Mouse (Mus musculus) embryonic facial prominence, embryonic 11.5 days (tissue): Measurements from ENCODE around the gene Fstl4. TPM values are rescaled to one million over a fixed set of nuclear protein-coding genes. Genes with fewer than 3 reads are reported as not detected.

ENCODE experiments used
- ATAC-seq: fragments of 200-750 bp; cut with Nextera tagmentation; replicated peaks from 2 replicates; pipeline ENCODE4 v1.8.0; 2017; ENCODE audit warnings: low read depth; ENCODE audit not compliant: insufficient number of reproducible peaks, low FRiP score, low TSS enrichment
- DNase-seq: peaks from one replicate; pipeline ENCODE4 v3.0.0-alpha.2; 2015; ENCODE audit warnings: low spot score
- H3K27ac ChIP-seq: fragments of 300-500 bp; sonication (generic); replicated peaks from 2 replicates; pipeline ENCODE4 v1.5.1; 2014; ENCODE audit warnings: mild to moderate bottlenecking, low read depth, low read length, control low read depth
- H3K27me3 ChIP-seq: fragments of 300-500 bp; sonication (generic); 2 replicates; pipeline ENCODE4 v1.6.1; 2014; ENCODE audit warnings: mild to moderate bottlenecking, low read length, moderate library complexity, mixed read lengths; ENCODE audit not compliant: control insufficient read depth, insufficient read depth
- H3K36me3 ChIP-seq: fragments of 300-500 bp; sonication (generic); replicated peaks from 2 replicates; pipeline ENCODE4 v1.6.1; 2014; ENCODE audit warnings: low read depth, mild to moderate bottlenecking, low read length, moderate library complexity, mixed read lengths; ENCODE audit not compliant: control insufficient read depth, insufficient read depth
- H3K4me1 ChIP-seq: fragments of 300-500 bp; sonication (generic); 2 replicates; pipeline ENCODE4 v1.6.1; 2014; ENCODE audit warnings: low read length, mixed read lengths; ENCODE audit not compliant: control insufficient read depth, insufficient read depth
- H3K4me2 ChIP-seq: fragments of 300-500 bp; sonication (generic); 2 replicates; pipeline ENCODE4 v1.6.1; 2014; ENCODE audit warnings: low read depth, mild to moderate bottlenecking, control low read depth, low read length, moderate library complexity
- H3K4me3 ChIP-seq: fragments of 300-500 bp; sonication (generic); 2 replicates; pipeline ENCODE4 v1.5.1; 2014; ENCODE audit warnings: low read depth, low read length, control low read depth
- H3K9ac ChIP-seq: fragments of 300-500 bp; sonication (generic); replicated peaks from 2 replicates; pipeline ENCODE4 v1.6.1; 2014; ENCODE audit warnings: mild to moderate bottlenecking, control low read depth, low read length
- H3K9me3 ChIP-seq: fragments of 300-500 bp; sonication (generic); replicated peaks from 2 replicates; pipeline ENCODE4 v1.6.1; 2016; ENCODE audit warnings: mild to moderate bottlenecking, low read length, inconsistent platforms, mixed read lengths; ENCODE audit not compliant: control insufficient read depth
- WGBS: fragments of 180-500 bp; shearing (Covaris S2); extraction: QIAGEN DNeasy Blood & Tissue Kit; methylation state at CpG from one replicate; pipeline ENCODE4 v1.1.7; 2014; 5-methylcytosine and 5-hydroxymethylcytosine counted together
- polyA plus RNA-seq: library from polyadenylated mRNA; unstranded; fragments of >200 nt; fragmentation: Nextera tagmentation; extraction: Ambion mirVana; gene quantifications from 2 replicates; pipeline ENCODE4 v1.2.1, GENCODE M21; 2014

The Fstl4 gene
- polyA plus RNA-seq, 1 experiment from 2014 or later, result 1.0 TPM

DNA sequence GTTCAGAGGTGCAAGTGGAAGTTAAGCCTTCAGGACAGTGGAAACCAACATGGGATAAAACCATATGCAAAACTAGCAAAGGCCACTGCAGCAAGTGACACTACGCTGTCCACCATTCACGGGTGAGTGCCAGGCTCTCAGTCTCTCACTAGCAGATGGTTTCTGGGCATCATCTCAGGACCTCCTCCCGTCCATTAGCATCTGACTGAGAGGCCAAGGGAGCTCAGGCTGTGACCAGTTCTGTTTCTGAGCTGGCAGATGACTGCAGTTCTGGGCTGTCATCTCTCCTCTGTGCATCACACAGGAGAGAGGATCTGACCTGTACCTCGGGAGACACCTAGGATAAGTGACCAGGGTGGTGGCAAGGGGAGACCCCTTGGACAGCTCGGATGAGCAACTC, 249.5 kb downstream of the Fstl4 start:
- no peaks in the 10 kb centered on the region for H3K36me3 ChIP-seq
- WGBS, result 76% methylated on average over 5 of the region's 5 CpGs
- no peak for ATAC-seq
- H3K4me1 ChIP-seq, result no peaks in the 10 kb centered on the region
- no peak overlapping the region for H3K4me2 ChIP-seq
- no peak overlapping the region for H3K4me3 ChIP-seq
- H3K27me3 ChIP-seq, result no peaks in the 10 kb centered on the region
- no peak overlapping the region for H3K27ac ChIP-seq
- H3K9ac ChIP-seq, result no peak overlapping the region
- no peak for DNase-seq
- no peaks in the 10 kb centered on the region for H3K9me3 ChIP-seq

DNA sequence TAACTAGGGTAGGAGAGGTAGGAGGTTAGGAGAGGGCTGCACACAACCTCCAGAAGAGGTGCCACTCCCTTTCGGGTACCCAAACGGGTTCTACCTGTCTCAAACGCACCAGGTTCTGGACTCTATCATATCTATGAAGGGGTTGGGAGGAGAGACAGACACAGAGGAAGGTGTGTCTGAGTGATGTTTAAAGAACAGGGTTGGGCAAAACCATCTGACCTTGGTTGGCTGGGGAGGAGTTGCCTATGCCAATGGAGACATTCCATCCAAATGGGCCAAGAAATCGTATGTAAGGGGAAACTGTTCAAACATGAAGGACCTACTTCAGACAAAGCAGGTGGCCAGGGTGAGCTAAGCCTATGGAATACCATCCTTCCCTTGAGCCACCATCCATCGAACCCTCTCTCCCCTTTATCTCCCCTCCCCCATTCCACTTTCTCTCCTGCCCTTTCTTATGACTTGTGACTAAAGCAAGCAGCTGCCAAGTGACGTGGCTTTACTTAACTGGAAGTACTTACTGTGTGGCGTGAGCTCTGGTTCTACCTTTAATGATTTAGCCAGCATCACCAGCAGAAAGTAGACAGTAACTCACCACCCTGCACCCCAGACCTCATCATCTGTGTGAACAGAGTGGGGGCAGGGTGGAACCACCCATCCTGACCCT, 252.1 kb downstream of the Fstl4 start:
- no peaks in the 10 kb centered on the region for H3K9me3 ChIP-seq
- no peaks in the 10 kb centered on the region for H3K27me3 ChIP-seq
- no peak for ATAC-seq
- H3K27ac ChIP-seq, result no peak overlapping the region
- 84% methylated on average over 7 of the region's 7 CpGs for WGBS
- H3K4me3 ChIP-seq, result no peak overlapping the region
- no peak overlapping the region for H3K9ac ChIP-seq
- no peaks in the 10 kb centered on the region for H3K36me3 ChIP-seq
- H3K4me1 ChIP-seq, result no peaks in the 10 kb centered on the region
- no peak overlapping the region for H3K4me2 ChIP-seq
- DNase-seq, result no peak

DNA sequence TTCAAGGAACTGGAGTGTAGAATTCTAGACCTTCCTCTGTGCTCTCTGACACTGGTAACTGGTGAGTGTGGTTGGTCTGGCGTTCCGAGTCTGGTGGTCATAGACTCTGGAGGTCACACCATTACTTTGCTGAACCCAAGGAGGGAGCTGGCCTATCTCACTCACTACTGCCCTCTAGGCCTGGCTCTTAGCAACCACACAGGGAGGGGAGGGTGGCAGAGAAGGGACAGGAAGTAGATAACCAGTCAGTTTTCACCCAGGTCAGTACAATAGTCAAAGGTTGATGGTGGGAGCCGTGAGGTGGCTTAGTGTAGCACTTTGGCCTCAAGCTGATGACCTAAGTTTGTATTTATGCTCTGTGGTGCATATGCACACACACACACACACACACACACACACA, 255.1 kb downstream of the Fstl4 start:
- H3K4me3 ChIP-seq, result no peak overlapping the region
- no peak for DNase-seq
- H3K4me2 ChIP-seq, result no peak overlapping the region
- H3K27me3 ChIP-seq, result no peaks in the 10 kb centered on the region
- H3K9ac ChIP-seq, result no peak overlapping the region
- no peak for ATAC-seq
- 87% methylated on average over 3 of the region's 3 CpGs for WGBS
- H3K27ac ChIP-seq, result no peak overlapping the region
- no peaks in the 10 kb centered on the region for H3K9me3 ChIP-seq
- H3K4me1 ChIP-seq, result no peaks in the 10 kb centered on the region
- H3K36me3 ChIP-seq, result no peaks in the 10 kb centered on the region

DNA sequence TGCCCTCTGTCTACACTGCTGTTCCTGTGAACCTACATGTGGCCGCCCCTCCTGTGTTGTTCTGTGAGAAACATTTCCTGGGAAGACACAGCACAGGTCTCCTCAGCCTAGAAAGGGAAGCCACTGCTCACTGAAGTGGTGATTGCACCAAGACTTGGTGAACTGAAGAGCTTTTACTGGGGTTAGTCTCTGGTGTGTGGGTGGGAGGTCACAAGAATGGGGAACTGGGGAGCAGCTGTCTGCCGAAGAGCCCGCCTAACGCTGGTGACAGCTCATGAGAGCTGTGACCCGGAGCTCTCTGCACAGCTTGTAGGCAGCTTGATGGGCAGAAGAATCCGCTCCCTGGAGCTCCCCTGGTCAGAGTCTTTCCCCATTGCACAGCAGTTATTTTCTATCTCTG, 260.0 kb downstream of the Fstl4 start:
- Histone ChIP-seq H3K9me3 (no peaks in the 10 kb centered on the region), H3K4me1 (no peaks in the 10 kb centered on the region), H3K4me2 (no peak overlapping the region), H3K36me3 (no peaks in the 10 kb centered on the region), H3K9ac (no peak overlapping the region), H3K4me3 (no peak overlapping the region), H3K27ac (no peak overlapping the region), H3K27me3 (no peaks in the 10 kb centered on the region)
- DNase-seq (no peak), ATAC-seq (no peak)
- WGBS, result 70% methylated on average over 6 of the region's 6 CpGs

DNA sequence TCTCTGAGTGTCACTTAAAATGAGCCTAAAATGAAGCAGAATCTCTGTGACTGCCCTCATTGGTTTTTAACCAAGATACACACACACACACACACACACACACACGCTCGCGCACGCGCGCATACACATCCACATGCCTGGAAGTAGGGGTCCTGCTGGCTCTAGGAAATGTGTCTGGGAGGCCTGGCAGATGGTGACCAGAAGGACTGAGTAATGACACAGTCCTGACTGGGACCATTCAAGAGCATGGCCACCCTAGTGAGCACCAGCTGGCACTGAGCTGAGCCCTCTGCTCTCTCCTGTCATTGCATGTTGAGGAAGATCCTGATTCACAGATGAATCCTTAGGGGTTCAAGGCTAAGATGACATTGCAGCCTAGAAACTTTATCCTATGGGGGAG, 261.3 kb downstream of the Fstl4 start:
- Histone ChIP-seq H3K27ac (no peak overlapping the region), H3K9me3 (no peaks in the 10 kb centered on the region), H3K9ac (no peak overlapping the region), H3K4me3 (no peak overlapping the region), H3K27me3 (no peaks in the 10 kb centered on the region), H3K4me2 (no peak overlapping the region), H3K36me3 (no peaks in the 10 kb centered on the region), H3K4me1 (no peaks in the 10 kb centered on the region)
- ATAC-seq (no peak), DNase-seq (no peak)
- 99% methylated on average over 6 of the region's 6 CpGs for WGBS

GRCm38 (mm10) chr11:53028421-53029168, 264.2 kb downstream of the Fstl4 start:
- Histone ChIP-seq H3K27ac (no peak overlapping the region), H3K4me1 (no peaks in the 10 kb centered on the region), H3K27me3 (no peaks in the 10 kb centered on the region), H3K9ac (no peak overlapping the region), H3K36me3 (no peaks in the 10 kb centered on the region), H3K9me3 (no peaks in the 10 kb centered on the region), H3K4me3 (no peak overlapping the region), H3K4me2 (no peak overlapping the region)
- DNase-seq (no peak), ATAC-seq (no peak)
- WGBS, result 80% methylated on average over 7 of the region's 7 CpGs

DNA sequence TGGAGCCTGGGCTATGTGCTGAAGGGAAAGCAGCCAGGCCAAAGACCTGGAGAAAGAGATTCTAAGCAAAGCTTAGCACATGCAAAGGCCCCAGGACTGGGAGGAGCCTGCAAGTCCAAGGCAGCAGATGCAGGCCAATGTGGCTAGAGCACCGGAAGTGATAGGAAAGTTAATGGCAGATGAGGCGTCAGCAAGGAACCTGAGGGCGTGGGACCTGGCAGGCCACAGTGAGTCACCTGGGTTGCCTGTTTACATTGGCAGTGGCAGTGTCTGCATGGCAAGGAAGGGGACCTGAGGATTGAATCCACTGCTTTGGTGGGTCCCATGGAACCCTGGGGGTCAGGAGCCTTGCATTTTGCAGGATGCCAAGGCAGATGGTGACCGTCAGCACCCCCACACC, 267.3 kb downstream of the Fstl4 start:
- DNase-seq (no peak), ATAC-seq (no peak)
- Histone ChIP-seq H3K36me3 (no peaks in the 10 kb centered on the region), H3K9me3 (no peaks in the 10 kb centered on the region), H3K4me3 (no peak overlapping the region), H3K27ac (no peak overlapping the region), H3K4me2 (no peak overlapping the region), H3K27me3 (no peaks in the 10 kb centered on the region), H3K4me1 (no peaks in the 10 kb centered on the region), H3K9ac (no peak overlapping the region)
- WGBS, result 96% methylated on average over 4 of the region's 4 CpGs

- H3K36me3 ChIP-seq, result no peaks in the 10 kb centered on the region
- 0 out of 2 replicates have a peak, but pooled peaks have one; percentile 65 for ATAC-seq
- 18% methylated on average over 4 of the region's 4 CpGs for WGBS
Measured at GRCm38 (mm10) chr11:53032336-53032735, 267.9 kb downstream of the Fstl4 start.

More at GRCm38 (mm10) chr11:53032336-53032735, 267.9 kb downstream of the Fstl4 start:
- no peak overlapping the region for H3K4me3 ChIP-seq
- DNase-seq, result peak; percentile 83
- H3K9me3 ChIP-seq, result no peaks in the 10 kb centered on the region
- H3K9ac ChIP-seq, result no peak overlapping the region
- H3K4me1 ChIP-seq, result no peaks in the 10 kb centered on the region
- H3K4me2 ChIP-seq, result no peak overlapping the region
- no peaks in the 10 kb centered on the region for H3K27me3 ChIP-seq
- no peak overlapping the region for H3K27ac ChIP-seq
